Mouse (Mus musculus) limb, embryonic 10.5 days (tissue): ENCODE results near the gene Sstr2. TPM values are rescaled to one million over a fixed set of nuclear protein-coding genes. Genes with fewer than 3 reads are reported as not detected.

Source experiments
- DNase-seq: peaks from one replicate; pipeline ENCODE4 v3.0.0-alpha.2; 2017; ENCODE audit warnings: low spot score
- H3K27ac ChIP-seq: fragments of 300-500 bp; sonication (generic); 2 replicates; pipeline ENCODE4 v1.5.1; 2016; ENCODE audit warnings: mild to moderate bottlenecking
- H3K27me3 ChIP-seq: fragments of 300-500 bp; sonication (generic); 2 replicates; pipeline ENCODE4 v1.6.1; 2016; ENCODE audit warnings: low read depth, mild to moderate bottlenecking; ENCODE audit not compliant: poor library complexity, severe bottlenecking
- H3K36me3 ChIP-seq: fragments of 300-500 bp; sonication (generic); 2 replicates; pipeline ENCODE4 v1.6.1; 2016; ENCODE audit warnings: mild to moderate bottlenecking, moderate library complexity
- H3K4me1 ChIP-seq: fragments of 300-500 bp; sonication (generic); 2 replicates; pipeline ENCODE4 v1.6.1; 2016
- H3K4me3 ChIP-seq: fragments of 300-500 bp; sonication (generic); 2 replicates; pipeline ENCODE4 v1.5.1; 2016; ENCODE audit warnings: mild to moderate bottlenecking, moderate library complexity
- H3K9me3 ChIP-seq: fragments of 300-500 bp; sonication (generic); replicated peaks from 2 replicates; pipeline ENCODE4 v1.6.1; 2016; ENCODE audit warnings: mild to moderate bottlenecking
- WGBS: fragments of 180-500 bp; shearing (Covaris S2); methylation state at CpG from one replicate; pipeline ENCODE4 v1.1.7; 2016; 5-methylcytosine and 5-hydroxymethylcytosine counted together
- polyA plus RNA-seq: library from polyadenylated mRNA; unstranded; fragments of >200 nt; fragmentation: Nextera tagmentation; extraction: Ambion mirVana; gene quantifications from 2 replicates; pipeline ENCODE4 v1.2.1, GENCODE M21; 2016

The Sstr2 gene
- 0.55 and 0.68 TPM in 2 replicates for polyA plus RNA-seq

DNA sequence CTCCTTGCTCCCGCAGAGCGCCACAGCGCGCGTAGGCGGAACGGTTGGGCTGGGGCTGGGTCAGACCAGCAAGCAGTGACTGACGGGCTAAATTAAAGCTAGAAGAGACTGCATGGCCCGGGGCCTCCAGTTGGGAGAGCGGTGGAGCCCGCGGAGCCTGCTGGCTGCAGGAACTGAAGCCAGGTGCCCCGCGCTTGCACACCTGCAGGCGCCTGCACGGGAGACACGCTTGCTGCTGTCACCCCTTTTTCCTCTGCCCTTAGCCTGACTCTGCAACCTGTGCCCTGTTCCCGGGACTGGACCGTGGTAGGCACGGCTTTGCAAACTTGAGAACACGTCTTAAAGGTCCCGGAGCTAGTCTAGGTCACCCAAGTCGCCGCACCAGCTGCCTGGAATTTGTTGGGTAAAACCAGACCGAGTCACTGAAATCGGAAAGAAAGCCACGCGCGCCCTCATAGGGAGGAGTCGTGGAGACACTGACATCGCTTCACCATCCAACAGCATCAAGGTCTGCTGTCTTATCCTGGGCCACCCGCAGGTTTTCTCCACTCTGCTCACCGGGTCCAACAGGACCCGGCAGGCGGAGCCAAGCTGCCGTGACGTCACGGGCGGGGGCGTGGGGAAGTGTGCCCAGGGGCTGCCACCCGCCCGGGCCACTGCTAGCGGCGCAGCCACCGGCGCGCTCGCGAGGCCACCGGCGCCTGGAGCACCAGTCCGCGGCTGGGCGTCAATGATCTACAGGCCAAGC, at the start of gene Sstr2:
Gene Sstr2, plus strand, starts transcription at position 671 of the 748 bp plus-strand sequence.
- peak within 1 kb of the TSS; percentile 62 for H3K4me3 ChIP-seq
- H3K27ac ChIP-seq = peak within 1 kb of the TSS; percentile 43; the same call in 1 of the 2 replicates
- DNase-seq = peak; percentile 85
- H3K4me1 ChIP-seq = peaks cover 31% of the 10 kb centered on the region
- under 1% methylated on average over 54 of the region's 54 CpGs for WGBS
- H3K9me3 ChIP-seq = no peaks in the 10 kb centered on the region
- no peaks in the 10 kb centered on the region for H3K36me3 ChIP-seq
- H3K27me3 ChIP-seq = peaks cover 67% of the 10 kb centered on the region

DNA sequence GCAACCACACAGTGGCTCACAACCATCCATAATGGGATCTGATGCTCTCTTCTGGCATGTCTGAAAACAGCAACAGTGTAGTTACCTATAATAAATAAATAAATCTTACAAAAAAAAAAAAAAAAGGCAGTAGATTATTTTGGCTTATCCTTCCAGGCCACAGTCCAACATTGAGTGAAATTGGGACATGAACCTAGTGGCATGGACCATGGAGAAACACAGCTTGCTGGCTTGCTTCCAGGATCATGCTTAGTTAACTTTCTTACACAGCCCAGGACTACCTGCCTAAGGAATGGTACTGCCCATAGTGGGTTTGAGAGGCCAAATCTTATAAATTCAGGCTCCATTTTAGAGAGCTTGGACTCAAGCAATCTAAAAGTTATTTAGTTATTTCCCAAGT, 47.5 kb upstream of the Sstr2 start:
- DNase-seq = no peak
- Histone ChIP-seq H3K27me3 (no peaks in the 10 kb centered on the region), H3K9me3 (no peaks in the 10 kb centered on the region), H3K4me1 (0 out of 2 replicates have a peak, but pooled peaks cover 2% of the 10 kb centered on the region), H3K4me3 (no peak overlapping the region), H3K27ac (no peak overlapping the region), H3K36me3 (no peaks in the 10 kb centered on the region)

DNA sequence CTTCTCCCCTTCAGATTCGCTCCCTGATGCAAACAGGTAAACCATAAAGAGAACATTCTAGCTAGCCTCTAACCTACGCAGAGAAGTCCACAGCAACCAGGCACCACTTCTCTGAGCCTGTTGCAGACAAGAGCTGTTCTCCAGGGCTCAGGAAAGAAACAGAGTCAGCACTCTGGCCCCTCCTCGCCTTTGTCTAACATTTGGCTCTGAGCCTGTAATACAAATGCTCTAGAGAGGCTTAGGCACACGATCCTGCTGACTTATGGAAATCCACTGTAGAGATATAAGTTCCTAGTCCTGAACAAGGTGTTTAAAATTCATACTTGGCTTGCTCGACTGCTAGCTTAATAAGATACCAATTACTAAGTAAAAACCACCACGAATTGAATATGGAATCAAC, 46.5 kb upstream of the Sstr2 start:
- WGBS = 85% methylated on average over 6 of the region's 6 CpGs
- DNase-seq = no peak
- Histone ChIP-seq H3K4me3 (no peak overlapping the region), H3K4me1 (peaks cover 4% of the 10 kb centered on the region; the same call in 1 of the 2 replicates), H3K27me3 (no peaks in the 10 kb centered on the region), H3K9me3 (no peaks in the 10 kb centered on the region), H3K27ac (no peak overlapping the region), H3K36me3 (no peaks in the 10 kb centered on the region)

DNA sequence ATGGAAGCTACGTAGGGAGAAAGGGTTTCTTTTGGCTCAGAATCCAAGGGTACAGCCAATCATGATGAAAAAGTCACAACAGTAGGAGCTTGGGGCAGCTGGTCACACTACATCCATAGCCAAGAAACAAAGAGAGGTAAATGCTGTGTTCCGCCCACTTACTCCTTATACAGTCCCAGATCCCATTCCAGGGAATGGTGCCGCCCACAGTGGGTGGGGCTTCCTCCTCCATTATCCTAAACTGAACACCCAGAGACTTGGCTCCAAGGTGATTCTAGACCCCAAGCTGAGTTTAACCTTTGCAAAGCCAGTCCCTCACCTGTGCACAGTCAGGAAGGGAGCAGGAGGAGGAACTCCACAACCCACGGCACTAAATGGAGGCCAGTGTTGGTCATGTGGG, 41.9 kb upstream of the Sstr2 start:
- Histone ChIP-seq H3K36me3 (no peaks in the 10 kb centered on the region), H3K9me3 (no peaks in the 10 kb centered on the region), H3K27ac (no peak overlapping the region), H3K4me1 (peaks cover 4% of the 10 kb centered on the region; the same call in 1 of the 2 replicates), H3K27me3 (no peaks in the 10 kb centered on the region), H3K4me3 (no peak overlapping the region)
- 79% methylated on average over 4 of the region's 4 CpGs for WGBS
- DNase-seq = no peak

DNA sequence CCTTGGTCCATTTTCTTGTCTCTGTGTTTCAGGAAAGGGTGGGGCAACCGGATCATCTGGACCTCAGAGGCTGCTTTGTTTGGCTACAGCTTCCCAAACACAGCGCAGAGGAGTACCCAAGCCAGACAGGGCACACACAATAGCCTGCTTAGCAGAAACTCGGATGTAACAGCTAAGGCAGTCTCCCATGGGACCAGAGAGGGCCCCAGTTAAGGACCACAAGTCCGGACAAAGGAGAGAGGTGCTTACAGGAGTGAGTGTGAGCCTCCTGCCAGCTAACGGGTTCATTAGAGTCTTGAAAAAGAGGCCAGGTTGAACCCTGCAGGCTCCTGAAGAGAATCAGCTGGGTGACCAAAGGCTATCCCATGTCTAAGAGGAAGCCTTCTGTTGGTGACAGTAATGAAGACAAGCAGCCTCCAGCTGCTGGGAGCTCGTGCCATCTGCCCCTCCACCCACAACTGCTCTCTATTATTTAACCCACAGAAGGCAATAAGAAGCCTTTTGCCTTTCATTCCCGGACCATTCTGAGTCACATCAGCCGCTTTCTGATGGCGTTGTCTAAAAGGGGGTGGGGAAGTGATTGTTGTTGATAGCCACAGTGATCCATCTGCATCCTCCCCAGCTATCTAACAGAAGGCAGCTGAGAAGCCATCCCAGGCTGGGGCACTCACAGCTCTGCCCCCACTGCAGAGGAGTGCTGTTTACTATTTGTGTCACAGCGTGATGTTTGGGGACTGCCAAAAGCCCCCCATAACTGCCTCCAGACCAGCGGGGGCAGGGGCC, 35.1 kb upstream of the Sstr2 start:
- 50% methylated on average over 11 of the region's 11 CpGs for WGBS
- peaks cover 17% of the 10 kb centered on the region for H3K4me1 ChIP-seq
- peak overlapping the region; percentile 19; the same call in 1 of the 2 replicates for H3K27ac ChIP-seq
- H3K27me3 ChIP-seq = no peaks in the 10 kb centered on the region
- no peak for DNase-seq
- H3K9me3 ChIP-seq = no peaks in the 10 kb centered on the region
- H3K36me3 ChIP-seq = no peaks in the 10 kb centered on the region
- H3K4me3 ChIP-seq = no peak overlapping the region

DNA sequence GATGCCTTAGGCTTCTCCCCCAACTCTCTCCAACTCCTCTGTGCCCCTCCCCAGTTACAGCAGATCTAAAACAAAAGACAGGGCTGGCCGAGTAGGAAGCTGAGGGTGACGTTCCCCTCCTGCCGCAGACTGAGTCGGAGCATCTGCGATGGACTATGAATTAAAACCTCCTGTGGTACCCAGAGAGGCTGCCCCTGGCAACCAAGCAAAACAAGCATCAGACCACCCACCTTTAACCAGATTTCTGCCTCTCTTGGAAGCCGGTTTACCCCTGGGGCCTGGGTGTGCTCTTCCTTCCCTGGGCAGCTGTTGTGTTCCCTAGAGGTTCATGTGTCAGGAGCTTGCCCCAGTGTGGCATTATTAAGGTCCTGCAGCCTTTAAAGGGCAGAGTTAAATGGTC, 32.7 kb upstream of the Sstr2 start:
- no peaks in the 10 kb centered on the region for H3K36me3 ChIP-seq
- no peaks in the 10 kb centered on the region for H3K9me3 ChIP-seq
- H3K4me1 ChIP-seq = peaks cover 17% of the 10 kb centered on the region
- 0 out of 2 replicates have a peak overlapping the region, but pooled peaks have one; percentile 15 for H3K27ac ChIP-seq
- DNase-seq = peak; percentile 54
- WGBS = 39% methylated on average over 6 of the region's 6 CpGs
- no peak overlapping the region for H3K4me3 ChIP-seq
- H3K27me3 ChIP-seq = no peaks in the 10 kb centered on the region

DNA sequence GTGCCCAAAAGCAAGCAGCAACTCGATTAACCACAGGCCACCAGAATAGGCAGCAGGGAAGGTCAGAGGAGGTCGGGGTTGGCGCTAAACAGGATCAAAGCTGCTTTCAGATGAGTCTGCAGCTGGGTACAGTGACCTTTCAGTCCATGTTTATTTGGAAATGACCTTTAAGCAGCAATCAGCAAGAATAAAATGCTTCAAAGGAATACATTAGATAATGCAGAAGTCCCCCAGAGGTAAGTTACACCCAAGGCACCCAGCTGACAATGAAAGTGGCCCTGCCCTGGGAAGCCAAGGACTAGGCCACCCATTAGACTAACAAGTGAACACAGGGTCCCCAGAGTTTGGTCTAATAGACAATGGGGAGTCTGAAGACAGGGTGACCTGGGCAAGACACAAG, 30.2 kb upstream of the Sstr2 start:
- H3K27ac ChIP-seq = no peak overlapping the region
- 54% methylated on average over 3 of the region's 3 CpGs for WGBS

DNA sequence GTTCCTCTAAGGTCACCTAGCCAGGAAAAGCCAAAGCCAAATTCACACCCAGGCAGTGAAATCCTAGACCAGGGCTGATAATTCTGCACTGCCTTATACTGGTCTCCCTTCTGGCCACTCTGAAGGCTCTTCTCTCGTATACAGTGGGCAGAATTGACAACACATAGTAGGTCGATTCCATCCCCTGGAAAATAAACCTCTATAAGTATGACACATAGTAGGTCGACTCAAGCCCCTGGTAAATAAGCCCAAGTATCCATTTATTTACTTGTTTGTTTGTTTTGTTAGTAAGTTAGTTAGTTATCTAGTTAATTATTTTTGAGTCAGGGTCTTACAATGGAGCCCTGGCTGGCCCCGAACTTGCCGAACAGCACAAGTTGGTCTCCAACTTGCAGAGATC, 24.0 kb upstream of the Sstr2 start:
- H3K4me1 ChIP-seq = 0 out of 2 replicates have a peak, but pooled peaks cover 2% of the 10 kb centered on the region
- H3K9me3 ChIP-seq = no peaks in the 10 kb centered on the region
- H3K4me3 ChIP-seq = no peak overlapping the region
- whole genome bisulfite sequencing = 90% methylated on average over 5 of the region's 5 CpGs
- no peak overlapping the region for H3K27ac ChIP-seq
- H3K27me3 ChIP-seq = no peaks in the 10 kb centered on the region
- no peak for DNase-seq
- H3K36me3 ChIP-seq = no peaks in the 10 kb centered on the region

More for the DNA sequence above, 30.2 kb upstream of the Sstr2 start:
- DNase-seq = no peak
- Histone ChIP-seq H3K36me3 (no peaks in the 10 kb centered on the region), H3K27me3 (no peaks in the 10 kb centered on the region), H3K9me3 (no peaks in the 10 kb centered on the region), H3K4me1 (peaks cover 13% of the 10 kb centered on the region), H3K4me3 (no peak overlapping the region)

DNA sequence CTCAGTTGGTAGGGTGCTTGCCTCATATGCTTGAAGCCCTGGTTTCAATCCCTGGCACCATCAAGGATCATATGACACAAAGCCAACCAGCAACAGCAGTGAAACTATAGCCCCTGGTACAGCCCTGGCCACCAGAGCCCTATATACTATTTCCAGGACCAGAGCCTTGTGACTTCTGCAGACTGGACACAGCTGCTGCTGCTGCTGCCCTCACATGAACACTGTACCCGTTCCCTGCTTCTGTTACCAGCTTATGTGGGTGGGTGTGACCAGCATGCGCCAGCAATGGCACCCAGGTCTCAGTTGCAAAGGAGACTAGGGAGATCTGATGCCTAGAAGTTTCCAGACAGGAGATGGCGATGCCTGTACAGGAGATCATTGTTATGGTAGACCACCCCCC, 21.5 kb upstream of the Sstr2 start:
- Histone ChIP-seq H3K27me3 (no peaks in the 10 kb centered on the region), H3K27ac (no peak overlapping the region), H3K9me3 (no peaks in the 10 kb centered on the region), H3K36me3 (no peaks in the 10 kb centered on the region), H3K4me1 (peaks cover 13% of the 10 kb centered on the region), H3K4me3 (no peak overlapping the region)
- DNase-seq = no peak
- WGBS = 97% methylated on average over 3 of the region's 3 CpGs

DNA sequence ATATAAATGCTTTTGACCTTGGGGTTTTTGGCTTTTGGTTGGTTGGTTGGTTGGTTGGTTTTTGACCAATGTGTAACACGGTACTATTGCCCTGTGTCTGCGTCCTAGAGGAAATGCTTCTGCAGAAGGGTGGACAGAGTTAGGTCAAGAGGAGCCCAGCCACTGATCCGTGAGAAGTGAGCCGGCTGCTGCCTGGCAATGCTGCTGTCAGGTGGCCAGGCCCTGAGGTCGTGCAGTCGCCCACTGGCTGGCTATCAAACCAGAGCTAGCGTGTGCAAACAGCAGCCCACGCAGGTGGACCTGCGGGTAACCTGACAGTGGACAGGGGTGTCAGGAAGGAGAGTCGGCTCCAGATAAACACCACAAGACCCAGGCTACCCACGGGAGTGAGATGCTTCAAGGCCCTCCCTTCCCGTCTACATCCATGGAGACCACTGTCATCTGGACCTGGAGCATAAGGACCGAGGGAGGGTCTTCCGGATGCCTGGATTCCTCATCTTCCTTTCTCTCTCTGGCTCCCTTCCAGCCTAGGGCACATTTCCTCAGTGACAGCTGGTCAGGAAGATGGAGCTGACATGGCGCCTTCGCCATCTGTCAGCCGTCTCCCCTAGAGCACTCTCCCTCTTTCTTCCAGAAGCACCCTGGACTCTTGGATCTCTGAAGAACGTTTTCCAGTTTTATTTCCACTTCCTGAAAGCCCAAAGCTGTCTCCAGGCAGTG, 18.5 kb upstream of the Sstr2 start:
- Histone ChIP-seq H3K9me3 (no peaks in the 10 kb centered on the region), H3K27me3 (no peaks in the 10 kb centered on the region), H3K27ac (0 out of 2 replicates have a peak overlapping the region, but pooled peaks have one; percentile 6), H3K4me1 (peaks cover 32% of the 10 kb centered on the region), H3K4me3 (no peak overlapping the region), H3K36me3 (no peaks in the 10 kb centered on the region)
- no peak for DNase-seq
- 85% methylated on average over 18 of the region's 18 CpGs for WGBS

DNA sequence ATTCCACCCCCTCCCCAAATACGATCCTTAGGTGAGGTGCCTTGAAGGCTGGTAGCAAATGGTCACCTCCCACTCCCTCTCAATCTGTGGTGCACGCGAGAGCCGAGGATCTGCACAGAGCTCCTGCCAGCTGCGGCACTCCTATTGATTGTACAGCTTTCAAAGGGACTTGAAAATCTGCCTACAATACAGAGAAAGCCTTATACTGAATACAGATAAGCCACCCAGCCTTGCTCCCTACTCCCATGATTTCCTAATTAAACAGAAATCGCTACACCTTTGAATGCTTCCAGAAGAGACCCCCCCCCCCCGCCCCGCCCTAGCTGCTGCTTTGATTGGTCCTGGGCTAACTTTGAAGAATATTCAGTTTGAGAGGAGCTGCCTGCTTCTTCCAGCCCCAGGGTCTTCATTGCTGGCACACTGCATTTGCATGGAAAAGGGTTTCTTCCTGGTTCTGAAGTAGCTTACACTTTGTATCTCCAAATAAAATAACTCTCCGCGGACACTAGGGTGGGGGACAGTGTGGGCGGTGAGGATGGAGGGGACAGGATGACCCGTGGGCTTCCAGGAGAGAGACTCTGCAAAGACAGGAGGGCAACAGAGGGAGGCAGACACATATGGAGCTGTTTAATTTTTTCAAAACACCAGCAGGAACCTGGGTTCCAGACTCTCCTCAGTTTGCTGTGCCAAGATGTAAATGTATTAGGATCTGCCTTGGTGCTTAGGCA, 17.4 kb upstream of the Sstr2 start:
- H3K36me3 ChIP-seq = no peaks in the 10 kb centered on the region
- 74% methylated on average over 12 of the region's 12 CpGs for WGBS
- H3K27me3 ChIP-seq = no peaks in the 10 kb centered on the region
- no peak overlapping the region for H3K4me3 ChIP-seq
- DNase-seq = no peak
- no peak overlapping the region for H3K27ac ChIP-seq
- no peaks in the 10 kb centered on the region for H3K9me3 ChIP-seq
- H3K4me1 ChIP-seq = peaks cover 32% of the 10 kb centered on the region

DNA sequence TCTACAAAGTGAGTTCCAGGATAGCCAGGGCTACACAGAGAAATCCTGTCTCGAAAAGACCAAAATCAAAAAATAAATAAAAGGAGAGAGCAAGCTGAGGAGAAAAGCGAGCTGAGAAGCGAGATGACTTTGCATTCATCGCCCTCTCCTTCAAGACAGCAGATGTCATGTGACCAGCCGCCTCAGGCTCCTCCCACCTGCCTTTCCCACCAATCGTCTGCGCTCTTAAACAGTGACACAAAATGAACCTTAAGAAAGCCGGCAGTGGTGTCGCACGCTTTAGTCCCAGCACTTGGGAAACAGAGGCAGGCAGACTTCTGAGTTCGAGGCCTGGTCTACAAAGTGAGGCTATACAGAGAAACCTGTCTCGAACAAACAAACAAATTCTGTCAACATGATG, 11.6 kb upstream of the Sstr2 start:
- 93% methylated on average over 12 of the region's 12 CpGs for WGBS
- no peaks in the 10 kb centered on the region for H3K36me3 ChIP-seq
- H3K27me3 ChIP-seq = 0 out of 2 replicates have a peak, but pooled peaks cover 6% of the 10 kb centered on the region
- peaks cover 29% of the 10 kb centered on the region for H3K4me1 ChIP-seq
- H3K27ac ChIP-seq = no peak overlapping the region
- H3K9me3 ChIP-seq = no peaks in the 10 kb centered on the region
- no peak for DNase-seq
- no peak overlapping the region for H3K4me3 ChIP-seq
